Mouse (Mus musculus): ENCODE results near the gene Gm20388.

GRCm38 (mm10) chr8:122641406-122641805 lies 2730.8 kb downstream of the Gm20388 start:
- TF ChIP-seq CHD2 (IDR thresholded peaks at IDR 0.05; ENCODE audit: low read depth, low read length): no peak
- no peak for TF ChIP-seq HCFC1 (IDR thresholded peaks at IDR 0.05; ENCODE audit: borderline replicate concordance, insufficient read depth, low read length)
- TF ChIP-seq MAFK (IDR thresholded peaks at IDR 0.05; ENCODE audit: insufficient read depth, low read depth, low read length): no peak
- no peak for TF ChIP-seq ZC3H11A (IDR thresholded peaks at IDR 0.05; ENCODE audit: borderline replicate concordance, low read depth, low read length)
- TF ChIP-seq ZNF384 (IDR thresholded peaks at IDR 0.05; ENCODE audit: low read depth, low read length): no peak
